Mouse (Mus musculus): ENCODE measurements at regions not wholly inside any gene's neighbourhood (a gene's known extent, or its start where the extent isn't known, plus 50 kb on each side); places are given as distances from the start of the nearest gene placed in this dataset.

DNA sequence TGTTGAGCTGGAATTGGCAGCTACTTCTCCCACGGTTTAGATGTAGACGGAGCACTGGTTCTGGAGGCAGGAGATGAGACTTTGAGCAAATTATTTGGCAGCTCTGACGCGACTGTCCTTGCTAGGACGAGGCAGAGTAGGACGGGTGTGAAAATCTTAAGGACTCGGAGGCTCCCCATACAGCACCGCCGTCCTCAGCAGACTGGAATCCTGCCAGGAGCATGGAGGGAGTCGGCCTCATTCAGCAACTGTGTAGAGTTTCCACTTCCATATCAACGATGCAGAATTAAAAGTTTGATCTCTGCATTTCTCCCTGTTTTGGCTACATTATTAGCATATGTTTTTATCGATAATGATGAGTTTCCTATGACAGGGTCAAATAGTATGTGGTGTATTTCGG lies 117.7 kb upstream of the Plcz1 start:
- TF ChIP-seq CTCF (IDR thresholded peaks at IDR 0.05; ENCODE audit: low read depth, low read length) (no peak), POLR2A (IDR thresholded peaks at IDR 0.05; ENCODE audit: borderline replicate concordance, low read depth, low read length) (no peak)

Measured in bone marrow macrophage, adult 2 months (primary cell).